Mouse (Mus musculus) C2C12 (cell line): Measurements from ENCODE around the gene Rnf145.

ENCODE experiments used
- CEBPB ChIP-seq: IDR thresholded peaks from one replicate; pipeline ENCODE4 v1.6.1; 2011; ENCODE audit warnings: low read depth, mild to moderate bottlenecking, control low read depth, moderate library complexity
- CTCF ChIP-seq: IDR thresholded peaks from one replicate; pipeline ENCODE4 v1.5.1; 2011; ENCODE audit not compliant: control insufficient read depth, insufficient read depth, insufficient read length
- MYOG ChIP-seq: IDR thresholded peaks from one replicate; pipeline ENCODE4 v1.6.1; 2011; ENCODE audit not compliant: control insufficient read depth, insufficient read length; ENCODE audit errors: extremely low read depth

- no peak for TF ChIP-seq CTCF
- no peak for TF ChIP-seq MYOG
- no peak for TF ChIP-seq CEBPB
These were observed 88.1 kb downstream of the Rnf145 start for GRCm38 (mm10) chr11:44606881-44607280.
